Comparison of ENCODE assay signal across 9 mouse cellular contexts in genomic region chr14:72042112-72042880, GRCm38 (mm10).
DNase-seq lines count a peak whose midpoint lies in the region; ATAC-seq lines count a peak whose summit lies in the region.
"Had no signal": no experiment of that assay in that cellular context is flagged by ENCODE, and none has a peak within 500 bp of the region (broad histone marks: within the 10 kb centered on the region; RNA-seq: fewer than 3 reads in every experiment).

No protein-coding gene starts in this region.

- no peak overlapping the region for H3K9ac ChIP-seq in intestine, embryonic 16.5 days (ENCODE audit: low read depth, low read length)

- H3K27ac ChIP-seq in intestine, embryonic 16.5 days (ENCODE audit: low read length): no peak overlapping the region

- H3K4me2 ChIP-seq in intestine, embryonic 16.5 days (ENCODE audit: low read depth, low read length): no peak overlapping the region

- intact Hi-C loops in left cerebral cortex, postnatal 25 days (cut with DNase I): no loop called here

- peak; percentile 73 for ATAC-seq in frontal cortex, adult (ENCODE audit: low TSS enrichment)
- ATAC-seq in intestine, embryonic 16.5 days: no peak
- ATAC-seq in activated CD4-positive, CD25-positive, alpha-beta regulatory T cell, adult 4 months: no peak

- DNase-seq in cerebellum, adult 9-11 months: peak; percentile 7
- no peak for DNase-seq in cerebellum, adult 11 months
- peak; percentile 7 for DNase-seq in Muller cell, postnatal 12 days (ENCODE audit: inconsistent ontology term)
- peak; percentile 26 to 51 for DNase-seq in left cerebral cortex, postnatal 25 days (ENCODE audit: low spot score in 2 of 2)
- DNase-seq in heart, postnatal 4 days: no peak

- 64% methylated on average over 3 of the region's 3 CpGs for WGBS in intestine, embryonic 16.5 days

- no peaks in the 10 kb centered on the region for H3K36me3 ChIP-seq in intestine, embryonic 16.5 days (ENCODE audit: control insufficient read depth, insufficient read depth, low read length)

- H3K27me3 ChIP-seq in intestine, embryonic 16.5 days (replicated peaks; ENCODE audit: control insufficient read depth, insufficient read depth, low read length): no peaks in the 10 kb centered on the region

- H3K9me3 ChIP-seq in intestine, embryonic 16.5 days (ENCODE audit: control insufficient read depth, low read length): no peaks in the 10 kb centered on the region
- H3K9me3 ChIP-seq: megakaryocyte, embryonic 14.5 days had no signal

- no peaks in the 10 kb centered on the region for H3K4me1 ChIP-seq in intestine, embryonic 16.5 days (ENCODE audit: control insufficient read depth, insufficient read depth, low read length)
- H3K4me1 ChIP-seq: megakaryocyte, embryonic 14.5 days had no signal

- no peak overlapping the region for H3K4me3 ChIP-seq in intestine, embryonic 16.5 days (ENCODE audit: low read length)
- H3K4me3 ChIP-seq: megakaryocyte, embryonic 14.5 days had no signal

Comparison
In these comparisons a context has a peak if more than half of its experiments do, and no peak if none do; other contexts are left out.
1. DNase-seq: peak in cerebellum, adult 9-11 months (single experiment), Muller cell, postnatal 12 days (single experiment) and left cerebral cortex, postnatal 25 days (2 of 2); none in cerebellum, adult 11 months (single experiment) and heart, postnatal 4 days (single experiment).